Mouse (Mus musculus) heart, adult 2 months (tissue): ENCODE results near the gene Ccnj.

ENCODE experiments used
- EP300 ChIP-seq: fragments of 200-500 bp; IDR thresholded peaks from 2 replicates; pipeline ENCODE4 v1.6.1; 2011; ENCODE audit warnings: low read depth, low read length, control low read depth; ENCODE audit not compliant: insufficient read depth
- POLR2A ChIP-seq: fragments of 200-500 bp; IDR thresholded peaks from 2 replicates; pipeline ENCODE4 v1.6.1; 2011; ENCODE audit warnings: mild to moderate bottlenecking, low read depth, low read length, control low read depth; ENCODE audit not compliant: insufficient read depth

- TF ChIP-seq POLR2A: no peak
- no peak for TF ChIP-seq EP300
Observed at GRCm38 (mm10) chr19:40817901-40818532, 13.1 kb upstream of the Ccnj start.
